Mouse (Mus musculus): ENCODE results near the gene S100a14. TPM values are rescaled to one million over a fixed set of nuclear protein-coding genes. Genes with fewer than 3 reads are reported as not detected.
A peak's percentile ranks its signal among the peaks of the same experiment; 100 is the strongest.

The S100a14 gene
- 0.40 TPM in 1 of 2 replicates, not detected in the other for polyA plus RNA-seq (2015; fragmentation: Nextera tagmentation; extraction: Ambion mirVana)

GRCm38 (mm10) chr3:90526580-90526979, at the start of gene S100a14:
S100a14 (plus strand) TSS chr3:90526856.
- no peaks in the 10 kb centered on the region for H3K36me3 ChIP-seq (replicated peaks)
- H3K4me3 ChIP-seq, result no peak within 1 kb of the TSS
- H3K27ac ChIP-seq, result no peak within 1 kb of the TSS
- WGBS, result 82% methylated on average over 5 of the region's 5 CpGs
- no peaks in the 10 kb centered on the region for H3K27me3 ChIP-seq (replicated peaks)
- H3K4me1 ChIP-seq, result no peaks in the 10 kb centered on the region
- no peak within 1 kb of the TSS for H3K4me2 ChIP-seq
- no peak within 1 kb of the TSS for H3K9ac ChIP-seq
- H3K9me3 ChIP-seq, result no peaks in the 10 kb centered on the region
- ATAC-seq (replicated peaks), result no peak

- Histone ChIP-seq H3K36me3 (replicated peaks) (peaks cover 54% of the 10 kb centered on the region), H3K4me2 (no peak overlapping the region), H3K4me1 (peaks cover 7% of the 10 kb centered on the region), H3K9me3 (no peaks in the 10 kb centered on the region), H3K27me3 (replicated peaks) (no peaks in the 10 kb centered on the region), H3K9ac (no peak overlapping the region), H3K4me3 (no peak overlapping the region), H3K27ac (no peak overlapping the region)
- WGBS, result 83% methylated on average over 5 of the region's 5 CpGs
- ATAC-seq (replicated peaks), result no peak
Observed at GRCm38 (mm10) chr3:90486998-90487397, 39.7 kb upstream of the S100a14 start.

GRCm38 (mm10) chr3:90488576-90488975, 38.1 kb upstream of the S100a14 start:
- H3K27ac ChIP-seq, result no peak overlapping the region
- ATAC-seq (replicated peaks), result no peak

GRCm38 (mm10) chr3:90490696-90491256, 35.9 kb upstream of the S100a14 start, which contains the start of gene Snapin:
Snapin (minus strand) TSS chr3:90491033.
- Histone ChIP-seq H3K36me3 (replicated peaks) (peaks cover 24% of the 10 kb centered on the region), H3K27me3 (replicated peaks) (no peaks in the 10 kb centered on the region), H3K4me3 (peak within 1 kb of the TSS; percentile 65), H3K4me1 (peaks cover 7% of the 10 kb centered on the region), H3K9me3 (no peaks in the 10 kb centered on the region), H3K9ac (peak within 1 kb of the TSS; percentile 71), H3K27ac (peak within 1 kb of the TSS; percentile 76), H3K4me2 (peak within 1 kb of the TSS; percentile 59)
- WGBS, result under 1% methylated on average over 37 of the region's 37 CpGs
- ATAC-seq (replicated peaks), result peak; percentile 98

More at GRCm38 (mm10) chr3:90488576-90488975, 38.1 kb upstream of the S100a14 start:
- Histone ChIP-seq H3K27me3 (replicated peaks) (no peaks in the 10 kb centered on the region), H3K9ac (no peak overlapping the region), H3K4me3 (no peak overlapping the region), H3K4me2 (no peak overlapping the region), H3K36me3 (replicated peaks) (peaks cover 41% of the 10 kb centered on the region), H3K4me1 (peaks cover 7% of the 10 kb centered on the region), H3K9me3 (no peaks in the 10 kb centered on the region)
- WGBS, result 88% methylated on average over 6 of the region's 6 CpGs

GRCm38 (mm10) chr3:90491350-90491749, 35.3 kb upstream of the S100a14 start:
- Histone ChIP-seq H3K9ac (no peak overlapping the region), H3K27me3 (replicated peaks) (no peaks in the 10 kb centered on the region), H3K4me3 (no peak overlapping the region), H3K4me1 (peaks cover 7% of the 10 kb centered on the region), H3K9me3 (no peaks in the 10 kb centered on the region), H3K36me3 (replicated peaks) (peaks cover 23% of the 10 kb centered on the region), H3K27ac (no peak overlapping the region), H3K4me2 (no peak overlapping the region)
- WGBS, result 44% methylated on average over 2 of the region's 2 CpGs
- ATAC-seq (replicated peaks), result peak; percentile 27; the same call in 1 of the 2 replicates

GRCm38 (mm10) chr3:90493831-90494540, 32.7 kb upstream of the S100a14 start:
- no peak overlapping the region for H3K27ac ChIP-seq
- no peak overlapping the region for H3K9ac ChIP-seq
- no peak overlapping the region for H3K4me3 ChIP-seq
- peaks cover 7% of the 10 kb centered on the region for H3K4me1 ChIP-seq
- no peak overlapping the region for H3K4me2 ChIP-seq
- no peak for ATAC-seq (replicated peaks)
- H3K27me3 ChIP-seq (replicated peaks), result no peaks in the 10 kb centered on the region
- whole genome bisulfite sequencing, result 66% methylated on average over 4 of the region's 4 CpGs
- peaks cover 22% of the 10 kb centered on the region; the same call in 1 of the 2 replicates for H3K36me3 ChIP-seq (replicated peaks)
- H3K9me3 ChIP-seq, result no peaks in the 10 kb centered on the region

GRCm38 (mm10) chr3:90495850-90496525, 30.7 kb upstream of the S100a14 start:
- Histone ChIP-seq H3K36me3 (replicated peaks) (peaks cover 33% of the 10 kb centered on the region), H3K9ac (no peak overlapping the region), H3K27ac (no peak overlapping the region), H3K4me2 (no peak overlapping the region), H3K9me3 (no peaks in the 10 kb centered on the region), H3K4me1 (no peaks in the 10 kb centered on the region), H3K4me3 (no peak overlapping the region), H3K27me3 (replicated peaks) (no peaks in the 10 kb centered on the region)
- 93% methylated on average over 7 of the region's 7 CpGs for WGBS
- ATAC-seq (replicated peaks), result no peak

- Histone ChIP-seq H3K9me3 (no peaks in the 10 kb centered on the region), H3K27ac (no peak overlapping the region), H3K27me3 (replicated peaks) (no peaks in the 10 kb centered on the region), H3K36me3 (replicated peaks) (peaks cover 44% of the 10 kb centered on the region), H3K4me3 (no peak overlapping the region), H3K9ac (no peak overlapping the region), H3K4me2 (no peak overlapping the region), H3K4me1 (no peaks in the 10 kb centered on the region)
- no peak for ATAC-seq (replicated peaks)
Observed at GRCm38 (mm10) chr3:90497597-90497996, 29.1 kb upstream of the S100a14 start.

- Histone ChIP-seq H3K4me2 (no peak overlapping the region), H3K4me1 (peaks cover 30% of the 10 kb centered on the region), H3K9ac (no peak overlapping the region), H3K4me3 (no peak overlapping the region), H3K9me3 (no peaks in the 10 kb centered on the region), H3K36me3 (replicated peaks) (peaks cover 51% of the 10 kb centered on the region), H3K27me3 (replicated peaks) (no peaks in the 10 kb centered on the region), H3K27ac (no peak overlapping the region)
- ATAC-seq (replicated peaks), result no peak
- 64% methylated on average over 4 of the region's 4 CpGs for WGBS
Observed at GRCm38 (mm10) chr3:90503444-90503843, 23.2 kb upstream of the S100a14 start.

GRCm38 (mm10) chr3:90505216-90505615, 21.4 kb upstream of the S100a14 start:
- H3K4me2 ChIP-seq, result no peak overlapping the region
- peaks cover 34% of the 10 kb centered on the region for H3K4me1 ChIP-seq
- peaks cover 42% of the 10 kb centered on the region for H3K36me3 ChIP-seq (replicated peaks)
- no peak overlapping the region for H3K9ac ChIP-seq
- H3K27ac ChIP-seq, result no peak overlapping the region
- H3K4me3 ChIP-seq, result no peak overlapping the region
- H3K27me3 ChIP-seq (replicated peaks), result no peaks in the 10 kb centered on the region
- ATAC-seq (replicated peaks), result no peak
- whole genome bisulfite sequencing, result 95% methylated on average over 5 of the region's 5 CpGs
- no peaks in the 10 kb centered on the region for H3K9me3 ChIP-seq

- H3K27ac ChIP-seq, result no peak overlapping the region
- no peaks in the 10 kb centered on the region for H3K27me3 ChIP-seq (replicated peaks)
- ATAC-seq (replicated peaks), result no peak
- peaks cover 34% of the 10 kb centered on the region; the same call in 1 of the 2 replicates for H3K36me3 ChIP-seq (replicated peaks)
- H3K9ac ChIP-seq, result no peak overlapping the region
- H3K4me2 ChIP-seq, result no peak overlapping the region
- H3K4me1 ChIP-seq, result peaks cover 34% of the 10 kb centered on the region
- 94% methylated on average over 3 of the region's 3 CpGs for WGBS
- no peaks in the 10 kb centered on the region for H3K9me3 ChIP-seq
- no peak overlapping the region for H3K4me3 ChIP-seq
Observed at GRCm38 (mm10) chr3:90506362-90506761, 20.3 kb upstream of the S100a14 start.

- Histone ChIP-seq H3K9ac (peak overlapping the region; percentile 96), H3K36me3 (replicated peaks) (peaks cover 23% of the 10 kb centered on the region; the same call in 1 of the 2 replicates), H3K4me2 (peak overlapping the region; percentile 68), H3K9me3 (no peaks in the 10 kb centered on the region), H3K27me3 (replicated peaks) (peaks cover 7% of the 10 kb centered on the region; the same call in 1 of the 2 replicates), H3K27ac (peak overlapping the region; percentile 97), H3K4me3 (peak overlapping the region; percentile 98), H3K4me1 (peaks cover 29% of the 10 kb centered on the region)
- 4% methylated on average over 20 of the region's 20 CpGs for WGBS
- no peak for ATAC-seq (replicated peaks)
Observed at GRCm38 (mm10) chr3:90508287-90508949, 18.2 kb upstream of the S100a14 start.

All from midbrain, embryonic 15.5 days (tissue).